Mouse (Mus musculus): Measurements from ENCODE around the gene Dscaml1. TPM values are rescaled to one million over a fixed set of nuclear protein-coding genes. Genes with fewer than 3 reads are reported as not detected.

Dscaml1 gene
- total and polyA plus RNA-seq, 2 experiments from 2014 or later: 0.04 to 0.84 TPM

DNA sequence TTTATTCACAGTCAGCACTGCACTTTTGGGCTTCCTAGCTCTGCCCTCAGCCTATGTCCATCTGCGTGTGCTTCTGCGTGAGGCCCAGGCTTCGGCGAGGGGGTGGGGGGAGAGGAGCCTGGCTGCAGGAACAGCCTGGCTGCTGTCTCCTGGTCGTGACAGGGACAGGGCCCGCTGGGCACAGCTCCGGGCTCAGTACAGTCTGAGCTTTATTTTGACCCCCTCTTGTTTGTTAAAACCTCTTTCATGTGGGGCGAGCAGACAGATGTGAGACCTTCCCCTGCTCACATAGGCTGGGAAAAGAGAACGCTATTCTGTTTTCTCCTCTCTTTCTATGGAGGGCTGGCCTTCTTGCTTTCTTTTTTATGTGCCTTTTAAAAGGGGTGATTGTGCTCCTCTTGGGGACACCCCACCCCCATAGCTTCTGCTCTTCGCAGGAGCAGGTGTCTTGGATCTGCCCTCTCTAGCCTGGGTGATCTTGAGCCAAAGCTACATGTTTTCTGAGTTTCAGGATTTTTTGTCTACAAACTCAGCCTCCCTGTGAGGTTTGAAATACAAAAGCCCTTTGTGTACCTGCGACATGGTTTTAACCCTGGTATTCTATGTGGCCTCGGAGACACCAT is 60.9 kb downstream of the Dscaml1 start:
- Histone ChIP-seq H3K9ac (replicated peaks; ENCODE audit: low read depth, low read length) (no peak overlapping the region), H3K4me1 (ENCODE audit: control insufficient read depth, insufficient read depth) (no peaks in the 10 kb centered on the region), H3K36me3 (replicated peaks; ENCODE audit: control insufficient read depth, insufficient read depth, low read length) (no peaks in the 10 kb centered on the region), H3K4me3 (ENCODE audit: low read depth, low read length) (no peak overlapping the region), H3K27me3 (ENCODE audit: control insufficient read depth, insufficient read depth, low read length) (no peaks in the 10 kb centered on the region), H3K4me2 (ENCODE audit: low read depth, low read length) (no peak overlapping the region), H3K27ac (ENCODE audit: low read depth) (no peak overlapping the region), H3K9me3 (replicated peaks; ENCODE audit: control insufficient read depth, low read length) (no peaks in the 10 kb centered on the region)
- WGBS: 74% methylated on average over 12 of the region's 12 CpGs
- DNase-seq (ENCODE audit: low spot score) (no peak), ATAC-seq (ENCODE audit: insufficient read depth, low read depth) (no peak)
- no peak for TF ChIP-seq CTCF (IDR thresholded peaks at IDR 0.05; ENCODE audit: low read depth)

DNA sequence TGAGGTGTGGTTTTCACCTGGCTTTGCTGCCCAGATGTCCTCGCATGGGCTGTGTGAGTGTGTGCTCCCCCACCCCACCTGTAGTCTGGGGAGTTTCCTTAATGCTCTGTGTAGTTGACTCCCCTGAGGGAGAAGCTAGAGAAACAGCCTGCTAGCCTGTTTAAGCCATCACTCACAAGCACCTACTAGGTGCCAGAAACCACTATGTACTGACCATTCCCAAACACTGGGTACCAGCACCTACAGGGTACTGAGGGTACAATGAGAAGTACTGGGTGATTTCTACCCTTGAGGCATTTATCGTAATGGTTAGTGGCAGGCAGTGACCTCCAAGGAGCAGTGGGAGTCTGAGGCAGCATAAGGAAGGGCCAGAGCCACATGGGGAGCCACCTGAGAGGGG is 64.5 kb downstream of the Dscaml1 start:
- 73% methylated on average over 2 of the region's 2 CpGs for WGBS
- ATAC-seq (ENCODE audit: insufficient read depth, low read depth) (no peak), DNase-seq (ENCODE audit: low spot score) (no peak)
- Histone ChIP-seq H3K27me3 (ENCODE audit: control insufficient read depth, insufficient read depth, low read length) (no peaks in the 10 kb centered on the region), H3K4me1 (ENCODE audit: control insufficient read depth, insufficient read depth) (no peaks in the 10 kb centered on the region), H3K4me3 (ENCODE audit: low read depth, low read length) (no peak overlapping the region), H3K9ac (replicated peaks; ENCODE audit: low read depth, low read length) (no peak overlapping the region), H3K4me2 (ENCODE audit: low read depth, low read length) (no peak overlapping the region), H3K9me3 (replicated peaks; ENCODE audit: control insufficient read depth, low read length) (no peaks in the 10 kb centered on the region), H3K36me3 (replicated peaks; ENCODE audit: control insufficient read depth, insufficient read depth, low read length) (no peaks in the 10 kb centered on the region), H3K27ac (ENCODE audit: low read depth) (no peak overlapping the region)
- no peak for TF ChIP-seq EP300 (IDR thresholded peaks at IDR 0.05; ENCODE audit: low read depth)
- TF ChIP-seq CTCF (IDR thresholded peaks at IDR 0.05; ENCODE audit: low read depth): no peak

GRCm38 (mm10) chr9:45494889-45495288 is 68.5 kb downstream of the Dscaml1 start:
- WGBS: 81% methylated on average over 3 of the region's 3 CpGs
- no peak for DNase-seq (ENCODE audit: low spot score)
- H3K9ac ChIP-seq (replicated peaks; ENCODE audit: low read depth, low read length): no peak overlapping the region

GRCm38 (mm10) chr9:45496340-45496739 is 69.9 kb downstream of the Dscaml1 start:
- no peak overlapping the region for H3K9ac ChIP-seq (replicated peaks; ENCODE audit: low read depth, low read length)
- DNase-seq (ENCODE audit: low spot score) (no peak), ATAC-seq (ENCODE audit: insufficient read depth, low read depth) (no peak)
- H3K36me3 ChIP-seq (replicated peaks; ENCODE audit: control insufficient read depth, insufficient read depth, low read length): no peaks in the 10 kb centered on the region
- no peaks in the 10 kb centered on the region for H3K27me3 ChIP-seq (ENCODE audit: control insufficient read depth, insufficient read depth, low read length)
- no peak overlapping the region for H3K4me3 ChIP-seq (ENCODE audit: low read depth, low read length)
- no peak for TF ChIP-seq CTCF (IDR thresholded peaks at IDR 0.05; ENCODE audit: low read depth)
- no peak for TF ChIP-seq EP300 (IDR thresholded peaks at IDR 0.05; ENCODE audit: low read depth)
- no peaks in the 10 kb centered on the region for H3K9me3 ChIP-seq (replicated peaks; ENCODE audit: control insufficient read depth, low read length)
- 88% methylated on average over 3 of the region's 3 CpGs for WGBS
- no peak overlapping the region for H3K27ac ChIP-seq (ENCODE audit: low read depth)
- H3K4me2 ChIP-seq (ENCODE audit: low read depth, low read length): no peak overlapping the region
- no peaks in the 10 kb centered on the region; the same call in 1 of the 2 replicates for H3K4me1 ChIP-seq (ENCODE audit: control insufficient read depth, insufficient read depth)

More at GRCm38 (mm10) chr9:45494889-45495288, 68.5 kb downstream of the Dscaml1 start:
- H3K27ac ChIP-seq (ENCODE audit: low read depth): no peak overlapping the region
- TF ChIP-seq CTCF (IDR thresholded peaks at IDR 0.05; ENCODE audit: low read depth) (no peak), EP300 (IDR thresholded peaks at IDR 0.05; ENCODE audit: low read depth) (no peak)
- H3K4me2 ChIP-seq (ENCODE audit: low read depth, low read length): no peak overlapping the region
- H3K9me3 ChIP-seq (replicated peaks; ENCODE audit: control insufficient read depth, low read length): no peaks in the 10 kb centered on the region
- no peaks in the 10 kb centered on the region for H3K36me3 ChIP-seq (replicated peaks; ENCODE audit: control insufficient read depth, insufficient read depth, low read length)
- H3K4me1 ChIP-seq (ENCODE audit: control insufficient read depth, insufficient read depth): no peaks in the 10 kb centered on the region; the same call in 1 of the 2 replicates
- no peak for ATAC-seq (ENCODE audit: insufficient read depth, low read depth)
- H3K27me3 ChIP-seq (ENCODE audit: control insufficient read depth, insufficient read depth, low read length): no peaks in the 10 kb centered on the region
- H3K4me3 ChIP-seq (ENCODE audit: low read depth, low read length): no peak overlapping the region

GRCm38 (mm10) chr9:45496944-45497343 is 70.5 kb downstream of the Dscaml1 start:
- Histone ChIP-seq H3K27me3 (ENCODE audit: control insufficient read depth, insufficient read depth, low read length) (no peaks in the 10 kb centered on the region), H3K27ac (ENCODE audit: low read depth) (no peak overlapping the region), H3K36me3 (replicated peaks; ENCODE audit: control insufficient read depth, insufficient read depth, low read length) (no peaks in the 10 kb centered on the region), H3K4me3 (ENCODE audit: low read depth, low read length) (no peak overlapping the region), H3K9me3 (replicated peaks; ENCODE audit: control insufficient read depth, low read length) (no peaks in the 10 kb centered on the region), H3K9ac (replicated peaks; ENCODE audit: low read depth, low read length) (no peak overlapping the region), H3K4me2 (ENCODE audit: low read depth, low read length) (no peak overlapping the region), H3K4me1 (ENCODE audit: control insufficient read depth, insufficient read depth) (no peaks in the 10 kb centered on the region; the same call in 1 of the 2 replicates)
- WGBS: 52% methylated on average over 1 of the region's 1 CpGs
- ATAC-seq (ENCODE audit: insufficient read depth, low read depth) (no peak), DNase-seq (ENCODE audit: low spot score) (no peak)
- TF ChIP-seq EP300 (IDR thresholded peaks at IDR 0.05; ENCODE audit: low read depth): no peak
- TF ChIP-seq CTCF (IDR thresholded peaks at IDR 0.05; ENCODE audit: low read depth): no peak

GRCm38 (mm10) chr9:45499267-45499666 is 72.8 kb downstream of the Dscaml1 start:
- Histone ChIP-seq H3K4me2 (ENCODE audit: low read depth, low read length) (no peak overlapping the region), H3K4me1 (ENCODE audit: control insufficient read depth, insufficient read depth) (peaks cover 1% of the 10 kb centered on the region; the same call in 1 of the 2 replicates), H3K9ac (replicated peaks; ENCODE audit: low read depth, low read length) (no peak overlapping the region), H3K4me3 (ENCODE audit: low read depth, low read length) (no peak overlapping the region), H3K9me3 (replicated peaks; ENCODE audit: control insufficient read depth, low read length) (no peaks in the 10 kb centered on the region), H3K27me3 (ENCODE audit: control insufficient read depth, insufficient read depth, low read length) (no peaks in the 10 kb centered on the region), H3K27ac (ENCODE audit: low read depth) (no peak overlapping the region), H3K36me3 (replicated peaks; ENCODE audit: control insufficient read depth, insufficient read depth, low read length) (no peaks in the 10 kb centered on the region)
- ATAC-seq (ENCODE audit: insufficient read depth, low read depth) (no peak), DNase-seq (ENCODE audit: low spot score) (no peak)
- TF ChIP-seq EP300 (IDR thresholded peaks at IDR 0.05; ENCODE audit: low read depth) (no peak), CTCF (IDR thresholded peaks at IDR 0.05; ENCODE audit: low read depth) (no peak)
- 52% methylated on average over 10 of the region's 10 CpGs for WGBS
